Comparison of ENCODE assay signal across 26 mouse cellular contexts in the genomic region with DNA sequence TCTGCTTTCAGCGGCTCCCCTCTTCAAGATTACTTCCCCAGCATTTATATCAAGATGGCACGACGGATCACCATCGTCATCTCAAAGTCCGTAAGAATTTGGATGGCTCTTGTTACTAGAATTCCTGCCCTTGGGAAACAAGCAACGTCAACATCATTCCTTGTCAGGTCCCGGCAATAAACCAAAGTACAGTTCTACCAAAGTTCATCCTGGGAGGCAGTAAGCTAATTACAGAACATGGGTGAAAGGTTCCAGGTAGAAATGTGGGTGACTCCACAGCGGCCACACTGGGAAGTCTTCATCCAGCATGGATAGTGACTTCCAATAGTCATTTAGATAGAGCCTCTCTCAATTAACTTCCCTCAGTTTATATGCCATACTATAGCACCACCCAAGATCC.
DNase-seq lines count a peak whose midpoint lies in the region; ATAC-seq and TF ChIP-seq lines count a peak whose summit lies in the region.
"Had no signal": no experiment of that assay in that cellular context is flagged by ENCODE, and none has a peak within 500 bp of the region (broad histone marks: within the 10 kb centered on the region; RNA-seq: fewer than 3 reads in every experiment).

No protein-coding gene starts in this region.

- H3K36me3 ChIP-seq in kidney, adult 2 months (ENCODE audit: control insufficient read depth, insufficient read depth, low read length) = no peaks in the 10 kb centered on the region
- H3K36me3 ChIP-seq in kidney, embryonic 15.5 days = no peaks in the 10 kb centered on the region
- H3K36me3 ChIP-seq in intestine, embryonic 15.5 days = no peaks in the 10 kb centered on the region
- H3K36me3 ChIP-seq in intestine, postnatal 0 days (ENCODE audit: control insufficient read depth, insufficient read depth) = no peaks in the 10 kb centered on the region
- H3K36me3 ChIP-seq: embryonic facial prominence, embryonic 12.5 days; embryonic facial prominence, embryonic 15.5 days; G1E; hindbrain, embryonic 12.5 days had no signal

- peak; percentile 82 for DNase-seq in kidney, adult 2 months
- no peak for DNase-seq in kidney, adult 18-20 months
- peak; percentile 16 for DNase-seq in kidney, postnatal 14 days
- no peak for DNase-seq in yolk sac, embryonic 10.5 days (ENCODE audit: low spot score)
- DNase-seq in lung, postnatal 4 days = no peak
- DNase-seq: adrenal gland, postnatal 10 days; adrenal gland, postnatal 36 days; B cell, adult 2 months; cerebellum, adult 18-20 months; cerebellum, adult 9-10 months; cerebellum, postnatal 14 days; forebrain, postnatal 0 days; gastrocnemius, adult 2 months; gastrocnemius, postnatal 14 days; heart, adult 11 months had no signal

- no peaks in the 10 kb centered on the region for H3K27me3 ChIP-seq in kidney, adult 2 months (replicated peaks; ENCODE audit: control insufficient read depth, insufficient read depth, low read length)
- H3K27me3 ChIP-seq in kidney, embryonic 15.5 days = no peaks in the 10 kb centered on the region
- H3K27me3 ChIP-seq in intestine, embryonic 15.5 days (replicated peaks) = no peaks in the 10 kb centered on the region
- H3K27me3 ChIP-seq in intestine, postnatal 0 days (replicated peaks; ENCODE audit: control insufficient read depth, insufficient read depth, low read length) = no peaks in the 10 kb centered on the region
- H3K27me3 ChIP-seq: CH12.LX; embryonic facial prominence, embryonic 12.5 days; Patski had no signal

- no peak for ATAC-seq in kidney, embryonic 15.5 days (replicated peaks; ENCODE audit: low FRiP score)
- ATAC-seq in intestine, embryonic 15.5 days = 0 out of 2 replicates have a peak, but pooled peaks have one; percentile 24
- ATAC-seq in intestine, postnatal 0 days = peak; percentile 52
- ATAC-seq: forebrain, embryonic 14.5 days; forebrain, postnatal 0 days; Patski had no signal

- H3K4me2 ChIP-seq in kidney, embryonic 15.5 days = no peak overlapping the region
- H3K4me2 ChIP-seq in intestine, embryonic 15.5 days (replicated peaks) = no peak overlapping the region
- H3K4me2 ChIP-seq in intestine, postnatal 0 days (replicated peaks; ENCODE audit: low read depth) = no peak overlapping the region
- H3K4me2 ChIP-seq: embryonic facial prominence, embryonic 12.5 days; embryonic facial prominence, embryonic 15.5 days; heart, embryonic 11.5 days; hindbrain, embryonic 12.5 days had no signal

- TF ChIP-seq POLR2A in kidney, adult 2 months (IDR thresholded peaks at IDR 0.05; ENCODE audit: low read depth, low read length) = no peak

- TF ChIP-seq CTCF in kidney, adult 2 months (conservative IDR thresholded peaks at IDR 0.05; ENCODE audit: insufficient read depth, insufficient read length, low read depth, low read length) = no peak
- TF ChIP-seq CTCF in intestine, postnatal 0 days (IDR thresholded peaks at IDR 0.05; ENCODE audit: low read depth) = peak; percentile 40

- H3K4me1 ChIP-seq in kidney, adult 2 months (ENCODE audit: control insufficient read depth, insufficient read depth, low read length) = no peaks in the 10 kb centered on the region; the same call in 1 of the 2 replicates
- peaks cover 11% of the 10 kb centered on the region; the same call in 1 of the 2 replicates for H3K4me1 ChIP-seq in kidney, embryonic 15.5 days
- H3K4me1 ChIP-seq in intestine, embryonic 15.5 days (replicated peaks) = peaks cover 12% of the 10 kb centered on the region; the same call in 1 of the 2 replicates
- peaks cover 9% of the 10 kb centered on the region; the same call in 1 of the 2 replicates for H3K4me1 ChIP-seq in intestine, postnatal 0 days (replicated peaks; ENCODE audit: control insufficient read depth, insufficient read depth, low read length)

- H3K9me3 ChIP-seq in kidney, embryonic 15.5 days (replicated peaks) = no peaks in the 10 kb centered on the region
- H3K9me3 ChIP-seq in intestine, embryonic 15.5 days = no peaks in the 10 kb centered on the region
- no peaks in the 10 kb centered on the region for H3K9me3 ChIP-seq in intestine, postnatal 0 days (ENCODE audit: control insufficient read depth)
- H3K9me3 ChIP-seq: embryonic facial prominence, embryonic 12.5 days; embryonic facial prominence, embryonic 15.5 days; hindbrain, embryonic 12.5 days had no signal

- H3K27ac ChIP-seq in kidney, adult 2 months (ENCODE audit: insufficient read depth, low read depth, low read length) = no peak overlapping the region
- H3K27ac ChIP-seq in kidney, embryonic 15.5 days = no peak overlapping the region
- H3K27ac ChIP-seq in intestine, embryonic 15.5 days = no peak overlapping the region
- H3K27ac ChIP-seq in intestine, postnatal 0 days (ENCODE audit: low read depth, low read length) = peak overlapping the region; percentile 70
- H3K27ac ChIP-seq: embryonic facial prominence, embryonic 12.5 days; embryonic facial prominence, embryonic 15.5 days; gastrocnemius, adult 2 months; hindbrain, embryonic 12.5 days had no signal

- H3K4me3 ChIP-seq in kidney, adult 2 months (ENCODE audit: insufficient read depth, low read depth, low read length) = no peak overlapping the region
- no peak overlapping the region for H3K4me3 ChIP-seq in kidney, embryonic 15.5 days (replicated peaks)
- no peak overlapping the region for H3K4me3 ChIP-seq in intestine, embryonic 15.5 days (replicated peaks)
- H3K4me3 ChIP-seq in intestine, postnatal 0 days (ENCODE audit: low read depth, low read length) = no peak overlapping the region
- H3K4me3 ChIP-seq: embryonic facial prominence, embryonic 12.5 days; embryonic facial prominence, embryonic 15.5 days; gastrocnemius, adult 2 months; hindbrain, embryonic 12.5 days had no signal

- 60% methylated on average over 8 of the region's 8 CpGs for WGBS in kidney, adult 2 months
- 83% methylated on average over 8 of the region's 8 CpGs for WGBS in kidney, embryonic 15.5 days
- 75% methylated on average over 8 of the region's 8 CpGs for WGBS in intestine, embryonic 15.5 days
- 42% methylated on average over 8 of the region's 8 CpGs for WGBS in intestine, postnatal 0 days

- no peak overlapping the region for H3K9ac ChIP-seq in kidney, embryonic 15.5 days
- no peak overlapping the region for H3K9ac ChIP-seq in intestine, embryonic 15.5 days
- no peak overlapping the region for H3K9ac ChIP-seq in intestine, postnatal 0 days (ENCODE audit: low read depth, low read length)
- H3K9ac ChIP-seq: embryonic facial prominence, embryonic 12.5 days; embryonic facial prominence, embryonic 15.5 days; forebrain, postnatal 0 days; hindbrain, embryonic 12.5 days had no signal

Comparison
In these comparisons a context has a peak if more than half of its experiments do, and no peak if none do; other contexts are left out.
1. DNase-seq: peak in kidney, adult 2 months (single experiment) and kidney, postnatal 14 days (single experiment); none in kidney, adult 18-20 months (single experiment), yolk sac, embryonic 10.5 days (single experiment) and lung, postnatal 4 days (0 of 2).